Comparison of ENCODE assay signal across 9 mouse cellular contexts in the genomic region with DNA sequence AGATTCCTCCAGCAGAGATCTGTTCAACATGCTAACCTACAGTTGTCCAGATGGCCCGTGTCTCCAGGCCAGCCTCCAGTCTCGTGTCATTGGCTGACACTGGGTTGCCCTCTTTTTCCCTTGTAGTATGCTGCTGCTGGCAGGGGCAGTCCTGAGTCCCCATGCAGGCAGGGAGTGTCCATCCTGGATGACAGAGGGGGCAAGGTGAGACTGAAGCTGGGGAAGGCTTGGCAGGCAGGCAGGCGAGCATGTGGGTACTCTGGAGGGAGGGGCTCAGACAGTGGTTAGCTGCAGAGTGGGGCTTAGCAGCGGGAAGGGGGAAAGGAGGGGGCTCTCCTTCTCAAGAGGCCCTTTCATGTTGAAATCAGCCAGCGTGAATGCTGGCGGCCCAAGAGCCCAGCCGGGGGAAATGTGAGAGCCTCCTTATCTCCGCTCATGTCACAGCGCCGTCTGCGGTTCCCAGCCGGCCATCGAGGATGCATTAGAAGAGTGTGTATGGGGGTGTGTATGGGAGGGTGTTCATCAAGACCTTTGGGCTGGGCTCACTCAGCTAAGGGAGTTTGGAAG.
DNase-seq lines count a peak whose midpoint lies in the region; ATAC-seq and TF ChIP-seq lines count a peak whose summit lies in the region.
"Had no signal": no experiment of that assay in that cellular context is flagged by ENCODE, and none has a peak within 500 bp of the region (broad histone marks: within the 10 kb centered on the region; RNA-seq: fewer than 3 reads in every experiment).

No protein-coding gene starts in this region.

- H3K9me3 ChIP-seq in forebrain, embryonic 15.5 days = no peaks in the 10 kb centered on the region
- no peaks in the 10 kb centered on the region for H3K9me3 ChIP-seq in lung, postnatal 0 days (ENCODE audit: low read length)

- H3K36me3 ChIP-seq in forebrain, embryonic 15.5 days = no peaks in the 10 kb centered on the region
- H3K36me3 ChIP-seq in lung, postnatal 0 days (ENCODE audit: insufficient read depth, low read length) = no peaks in the 10 kb centered on the region

- TF ChIP-seq POLR2A in cerebellum, adult 2 months (IDR thresholded peaks at IDR 0.05; ENCODE audit: borderline replicate concordance, insufficient read depth, low read length) = no peak

- no peaks in the 10 kb centered on the region for H3K27me3 ChIP-seq in cerebellum, adult 2 months (ENCODE audit: control insufficient read depth, insufficient read depth, low read length)
- no peaks in the 10 kb centered on the region for H3K27me3 ChIP-seq in forebrain, embryonic 15.5 days
- H3K27me3 ChIP-seq in lung, postnatal 0 days (replicated peaks; ENCODE audit: insufficient read depth, low read length) = no peaks in the 10 kb centered on the region

- H3K4me2 ChIP-seq in forebrain, embryonic 15.5 days (replicated peaks) = no peak overlapping the region
- H3K4me2 ChIP-seq in lung, postnatal 0 days (replicated peaks; ENCODE audit: low read depth, low read length) = no peak overlapping the region

- peak; percentile 24 for DNase-seq in cerebellum, adult 11 months
- DNase-seq in cerebellum, postnatal 4 days (ENCODE audit: low spot score in 2 of 2) = no peak
- DNase-seq in cerebellum, adult 2 months = peak; percentile 52 to 59
- peak; percentile 35 for DNase-seq in lung, postnatal 0 days (ENCODE audit: low spot score)
- DNase-seq in thymus, postnatal 4 days = no peak
- no peak for DNase-seq in layer of hippocampus, adult 18-20 months (ENCODE audit: low spot score in 2 of 2)
- DNase-seq in frontal cortex, adult 2 months (ENCODE audit: extremely low spot score in 1 of 2, low spot score in 1 of 2) = no peak

- peaks cover 8% of the 10 kb centered on the region; the same call in 1 of the 2 replicates for H3K4me1 ChIP-seq in cerebellum, adult 2 months (ENCODE audit: control insufficient read depth, insufficient read depth, low read length)
- peaks cover 16% of the 10 kb centered on the region for H3K4me1 ChIP-seq in forebrain, embryonic 15.5 days
- H3K4me1 ChIP-seq in lung, postnatal 0 days (ENCODE audit: insufficient read depth, low read depth, low read length) = no peaks in the 10 kb centered on the region

- peak; percentile 53 for ATAC-seq in forebrain, embryonic 15.5 days (replicated peaks)
- peak; percentile 68 for ATAC-seq in lung, postnatal 0 days

- no peak overlapping the region for H3K27ac ChIP-seq in cerebellum, adult 2 months (ENCODE audit: insufficient read depth, low read length)
- no peak overlapping the region for H3K27ac ChIP-seq in forebrain, embryonic 15.5 days (replicated peaks)
- H3K27ac ChIP-seq in lung, postnatal 0 days (ENCODE audit: low read length) = no peak overlapping the region
- H3K27ac ChIP-seq: macrophage had no signal

- TF ChIP-seq EP300 in lung, postnatal 0 days (IDR thresholded peaks at IDR 0.05) = no peak

- no peak for TF ChIP-seq CTCF in cerebellum, adult 2 months (IDR thresholded peaks at IDR 0.05; ENCODE audit: borderline replicate concordance, insufficient read depth, low read depth, low read length)
- TF ChIP-seq CTCF in lung, postnatal 0 days (IDR thresholded peaks at IDR 0.05) = no peak

- no peak overlapping the region for H3K9ac ChIP-seq in forebrain, embryonic 15.5 days (replicated peaks)
- H3K9ac ChIP-seq in lung, postnatal 0 days (replicated peaks; ENCODE audit: low read depth) = no peak overlapping the region

- H3K4me3 ChIP-seq in cerebellum, adult 2 months (replicated peaks; ENCODE audit: insufficient read depth, low read depth, low read length) = no peak overlapping the region
- H3K4me3 ChIP-seq in forebrain, embryonic 15.5 days = no peak overlapping the region
- H3K4me3 ChIP-seq in lung, postnatal 0 days (ENCODE audit: low read depth, low read length) = no peak overlapping the region

- 59% methylated on average over 13 of the region's 13 CpGs for WGBS in cerebellum, adult 2 months
- 45% methylated on average over 13 of the region's 13 CpGs for WGBS in forebrain, embryonic 15.5 days
- WGBS in lung, postnatal 0 days = 27% methylated on average over 13 of the region's 13 CpGs

Comparison
In these comparisons a context has a peak if more than half of its experiments do, and no peak if none do; other contexts are left out.
1. DNase-seq: peak in cerebellum, adult 11 months (single experiment), cerebellum, adult 2 months (2 of 2) and lung, postnatal 0 days (single experiment); none in cerebellum, postnatal 4 days (0 of 2), thymus, postnatal 4 days (single experiment), layer of hippocampus, adult 18-20 months (0 of 2) and frontal cortex, adult 2 months (0 of 2).